In the genomic region with DNA sequence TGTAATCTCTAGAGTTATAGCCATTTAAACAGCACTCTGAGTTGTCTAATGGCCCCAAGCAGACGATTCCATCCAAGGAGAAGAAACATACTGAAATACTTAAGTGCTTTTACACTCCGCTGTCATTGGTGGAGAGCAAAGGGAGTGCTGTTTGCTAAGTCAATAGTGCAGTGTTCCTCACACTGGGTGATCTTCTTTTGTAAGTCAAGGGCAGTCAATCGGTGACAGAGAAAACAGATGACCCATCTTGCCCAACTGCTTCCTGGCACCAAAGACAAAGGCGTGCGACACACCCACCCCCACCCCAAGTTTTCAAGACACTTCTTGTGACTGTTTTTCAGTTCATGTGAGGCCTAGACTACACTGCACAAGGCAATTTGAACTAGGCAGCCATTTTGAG, we compare ENCODE assay signal across 32 mouse cellular contexts. TPM values are rescaled to one million over a fixed set of nuclear protein-coding genes. Genes with fewer than 3 reads are reported as not detected.
DNase-seq lines count a peak whose midpoint lies in the region; ATAC-seq and TF ChIP-seq lines count a peak whose summit lies in the region.
"Had no signal": no experiment of that assay in that cellular context is flagged by ENCODE, and none has a peak within 500 bp of the region (broad histone marks: within the 10 kb centered on the region; RNA-seq: fewer than 3 reads in every experiment).

No protein-coding gene starts in this region.

- WGBS in liver, embryonic 15.5 days (ENCODE audit: insufficient replicate concordance), result 67% methylated on average over 5 of the region's 5 CpGs
- 86% methylated on average over 5 of the region's 5 CpGs for WGBS in midbrain, postnatal 0 days

- H3K9ac ChIP-seq in liver, embryonic 15.5 days, result no peak overlapping the region
- no peak overlapping the region for H3K9ac ChIP-seq in midbrain, postnatal 0 days (replicated peaks; ENCODE audit: low read length, poor library complexity, severe bottlenecking)
- H3K9ac ChIP-seq: embryonic facial prominence, embryonic 12.5 days; embryonic facial prominence, embryonic 15.5 days; forebrain, postnatal 0 days; hindbrain, embryonic 12.5 days; hindbrain, embryonic 15.5 days had no signal

- ATAC-seq in liver, embryonic 15.5 days (ENCODE audit: insufficient read depth), result no peak
- ATAC-seq in midbrain, postnatal 0 days (ENCODE audit: low FRiP score), result no peak
- ATAC-seq: activated CD4-positive, CD25-positive, alpha-beta regulatory T cell, adult 4 months; forebrain, embryonic 14.5 days; forebrain, postnatal 0 days; Patski had no signal

- H3K27me3 ChIP-seq in liver, embryonic 15.5 days, result no peaks in the 10 kb centered on the region
- H3K27me3 ChIP-seq in midbrain, postnatal 0 days (ENCODE audit: insufficient read depth, low read length), result no peaks in the 10 kb centered on the region
- H3K27me3 ChIP-seq: embryonic facial prominence, embryonic 12.5 days; embryonic facial prominence, embryonic 15.5 days; hindbrain, embryonic 12.5 days; hindbrain, embryonic 15.5 days had no signal

- peaks cover 36% of the 10 kb centered on the region for H3K4me1 ChIP-seq in liver, embryonic 15.5 days (replicated peaks)
- H3K4me1 ChIP-seq in midbrain, postnatal 0 days (ENCODE audit: insufficient read depth, low read length), result peaks cover 6% of the 10 kb centered on the region

- intact Hi-C loops in gastrocnemius, postnatal 36 days (cut with DNase I), result loop anchor here (10.0 kb wide), 1 partner anchor 687 kb away; no protein-coding TSS in a partner anchor

- H3K9me3 ChIP-seq in liver, embryonic 15.5 days (replicated peaks), result no peaks in the 10 kb centered on the region
- H3K9me3 ChIP-seq in midbrain, postnatal 0 days (ENCODE audit: low read length), result no peaks in the 10 kb centered on the region
- H3K9me3 ChIP-seq: embryonic facial prominence, embryonic 12.5 days; embryonic facial prominence, embryonic 15.5 days; G1E; hindbrain, embryonic 12.5 days; hindbrain, embryonic 15.5 days had no signal

- DNase-seq in liver, result no peak
- DNase-seq in ES-CJ7 (ENCODE audit: low read depth, low spot score), result peak; percentile 27
- peak; percentile 36 for DNase-seq in ZHBTc4 (ENCODE audit: low read depth, low spot score)
- no peak for DNase-seq in midbrain, postnatal 0 days (ENCODE audit: low spot score)
- DNase-seq in gastrocnemius, postnatal 36 days, result no peak
- DNase-seq: adrenal gland, postnatal 14 days; cerebellum, adult 11 months; cerebellum, adult 2 months; cerebellum, adult 9-11 months; cerebellum, postnatal 25 days; forebrain, postnatal 0 days; gastrocnemius, adult 2 months; gastrocnemius, postnatal 14 days; heart, adult 2 months had no signal

- no peak overlapping the region for H3K4me3 ChIP-seq in liver, embryonic 15.5 days (replicated peaks)
- no peak overlapping the region for H3K4me3 ChIP-seq in midbrain, postnatal 0 days (ENCODE audit: low read depth, low read length)
- H3K4me3 ChIP-seq: embryonic facial prominence, embryonic 12.5 days; embryonic facial prominence, embryonic 15.5 days; gastrocnemius, adult 2 months; heart, adult 2 months; hindbrain, embryonic 12.5 days; hindbrain, embryonic 15.5 days had no signal

- H3K36me3 ChIP-seq in liver, embryonic 15.5 days (replicated peaks), result peaks cover 5% of the 10 kb centered on the region
- H3K36me3 ChIP-seq in midbrain, postnatal 0 days (ENCODE audit: insufficient read depth, low read length), result 0 out of 2 replicates have a peak, but pooled peaks cover under 1% of the 10 kb centered on the region
- H3K36me3 ChIP-seq: embryonic facial prominence, embryonic 15.5 days; hindbrain, embryonic 12.5 days; hindbrain, embryonic 15.5 days had no signal

- H3K27ac ChIP-seq in liver, embryonic 15.5 days (replicated peaks), result peak overlapping the region; percentile 55
- H3K27ac ChIP-seq in midbrain, postnatal 0 days (ENCODE audit: low read depth, low read length), result no peak overlapping the region
- H3K27ac ChIP-seq: embryonic facial prominence, embryonic 12.5 days; embryonic facial prominence, embryonic 15.5 days; gastrocnemius, adult 2 months; heart, adult 2 months; hindbrain, embryonic 12.5 days; hindbrain, embryonic 15.5 days had no signal

- no peak for TF ChIP-seq CTCF in midbrain, postnatal 0 days (IDR thresholded peaks at IDR 0.05)

- no peak overlapping the region for H3K4me2 ChIP-seq in liver, embryonic 15.5 days
- no peak overlapping the region for H3K4me2 ChIP-seq in midbrain, postnatal 0 days (ENCODE audit: low read depth, low read length, poor library complexity, severe bottlenecking)
- H3K4me2 ChIP-seq: embryonic facial prominence, embryonic 12.5 days; embryonic facial prominence, embryonic 15.5 days; heart, embryonic 11.5 days; hindbrain, embryonic 12.5 days; hindbrain, embryonic 15.5 days had no signal

RNA-seq across cellular contexts. Expression of a gene that starts 2.4 kb away (rescaled TPM):
- 533 and 675 TPM in 2 replicates for polyA plus RNA-seq in liver, embryonic 15.5 days (2015; fragmentation: Nextera tagmentation; extraction: Ambion mirVana)
- total RNA-seq in midbrain, postnatal 0 days (2014; rRNA removed), result not detected in 2 replicates
- not detected in 2 replicates for polyA plus RNA-seq in midbrain, postnatal 0 days (2015; fragmentation: Nextera tagmentation; extraction: Ambion mirVana)
- total RNA-seq in gastrocnemius, postnatal 36 days (2021), result under 1 TPM in 1 of 2 experiments, not detected in 1; 0.20 TPM
- total RNA-seq: common myeloid progenitor, adult 5-6 weeks; forebrain, postnatal 0 days; gastrocnemius, adult 2 months; gastrocnemius, postnatal 14 days; granulocyte monocyte progenitor cell, adult 5-6 weeks; heart, adult 2 months; heart, postnatal 25 days; hematopoietic stem cell, adult 5-6 weeks had no signal
- polyA plus RNA-seq: activated CD4-positive, CD25-positive, alpha-beta regulatory T cell, adult 4 months; forebrain, embryonic 11.5 days; forebrain, embryonic 14.5 days; forebrain, postnatal 0 days; frontal cortex, adult 2 months; G1E; heart, adult 2 months; hindbrain, embryonic 12.5 days; Patski had no signal

RNA-seq across cellular contexts. Expression of a gene that starts 3.2 kb away (rescaled TPM):
- polyA plus RNA-seq in liver, embryonic 15.5 days (2015; fragmentation: Nextera tagmentation; extraction: Ambion mirVana), result 41.9 and 46.0 TPM in 2 replicates
- total RNA-seq in midbrain, postnatal 0 days (2014; rRNA removed), result 65.7 and 78.7 TPM in 2 replicates
- polyA plus RNA-seq in midbrain, postnatal 0 days (2015; fragmentation: Nextera tagmentation; extraction: Ambion mirVana), result 76.9 and 78.0 TPM in 2 replicates
- total RNA-seq in gastrocnemius, postnatal 36 days (2021), result 10 to 100 TPM; 20.6 to 22.5 TPM

RNA-seq across cellular contexts. Expression of a gene that starts 26.2 kb away (rescaled TPM):
- polyA plus RNA-seq in liver, embryonic 15.5 days (2015; fragmentation: Nextera tagmentation; extraction: Ambion mirVana), result 921 and 1,132 TPM in 2 replicates
- total RNA-seq in midbrain, postnatal 0 days (2014; rRNA removed), result not detected in 2 replicates
- polyA plus RNA-seq in midbrain, postnatal 0 days (2015; fragmentation: Nextera tagmentation; extraction: Ambion mirVana), result not detected in 2 replicates
- under 1 TPM in 1 of 2 experiments, not detected in 1; 0.59 TPM for total RNA-seq in gastrocnemius, postnatal 36 days (2021)
- total RNA-seq: common myeloid progenitor, adult 5-6 weeks; forebrain, postnatal 0 days; gastrocnemius, adult 2 months; gastrocnemius, postnatal 14 days; granulocyte monocyte progenitor cell, adult 5-6 weeks; heart, adult 2 months; heart, postnatal 25 days; hematopoietic stem cell, adult 5-6 weeks had no signal
- polyA plus RNA-seq: activated CD4-positive, CD25-positive, alpha-beta regulatory T cell, adult 4 months; forebrain, embryonic 11.5 days; forebrain, embryonic 14.5 days; G1E; heart, adult 2 months; heart, embryonic 14.5 days; hindbrain, embryonic 12.5 days; Patski had no signal

RNA-seq across cellular contexts. Expression of a gene that starts 44.6 kb away (rescaled TPM):
- polyA plus RNA-seq in liver, embryonic 15.5 days (2015; fragmentation: Nextera tagmentation; extraction: Ambion mirVana), result 827 and 988 TPM in 2 replicates
- total RNA-seq in midbrain, postnatal 0 days (2014; rRNA removed), result not detected in 2 replicates
- 0.09 TPM in 1 of 2 replicates, not detected in the other for polyA plus RNA-seq in midbrain, postnatal 0 days (2015; fragmentation: Nextera tagmentation; extraction: Ambion mirVana)
- total RNA-seq in gastrocnemius, postnatal 36 days (2021), result under 1 TPM in 1 of 2 experiments, not detected in 1; 0.36 TPM
- total RNA-seq: common myeloid progenitor, adult 5-6 weeks; gastrocnemius, adult 2 months; gastrocnemius, postnatal 14 days; granulocyte monocyte progenitor cell, adult 5-6 weeks; heart, adult 2 months; heart, postnatal 25 days; hematopoietic stem cell, adult 5-6 weeks had no signal
- polyA plus RNA-seq: activated CD4-positive, CD25-positive, alpha-beta regulatory T cell, adult 4 months; cerebellum, adult 2 months; embryonic facial prominence, embryonic 15.5 days; forebrain, embryonic 11.5 days; forebrain, embryonic 14.5 days; forebrain, postnatal 0 days; frontal cortex, adult 2 months; G1E; heart, embryonic 14.5 days; hindbrain, embryonic 12.5 days; intestine, embryonic 14.5 days; Patski had no signal

Comparison
In these comparisons a context has a peak if more than half of its experiments do, and no peak if none do; other contexts are left out.
1. DNase-seq: peak in ES-CJ7 (single experiment) and ZHBTc4 (single experiment); none in liver (single experiment), midbrain, postnatal 0 days (single experiment) and gastrocnemius, postnatal 36 days (0 of 2).